Mouse (Mus musculus) embryonic facial prominence, embryonic 10.5 days (tissue): ENCODE measurements around the gene Ift57. TPM values are rescaled to one million over a fixed set of nuclear protein-coding genes. Genes with fewer than 3 reads are reported as not detected.

Experiments used
- DNase-seq: peaks from one replicate; pipeline ENCODE4 v3.0.0-alpha.2; 2017; ENCODE audit warnings: low spot score
- H3K27ac ChIP-seq: fragments of 300-500 bp; sonication (generic); replicated peaks from 2 replicates; pipeline ENCODE4 v1.5.1; 2016; ENCODE audit warnings: mild to moderate bottlenecking
- H3K27me3 ChIP-seq: fragments of 300-500 bp; sonication (generic); replicated peaks from 2 replicates; pipeline ENCODE4 v1.6.1; 2016; ENCODE audit warnings: low read depth, mild to moderate bottlenecking; ENCODE audit not compliant: poor library complexity, severe bottlenecking
- H3K36me3 ChIP-seq: fragments of 300-500 bp; sonication (generic); replicated peaks from 2 replicates; pipeline ENCODE4 v1.6.1; 2016; ENCODE audit warnings: mild to moderate bottlenecking, moderate library complexity
- H3K4me1 ChIP-seq: fragments of 300-500 bp; sonication (generic); 2 replicates; pipeline ENCODE4 v1.6.1; 2016
- H3K4me3 ChIP-seq: fragments of 300-500 bp; sonication (generic); 2 replicates; pipeline ENCODE4 v1.5.1; 2016; ENCODE audit warnings: mild to moderate bottlenecking, moderate library complexity
- H3K9me3 ChIP-seq: fragments of 300-500 bp; sonication (generic); 2 replicates; pipeline ENCODE4 v1.6.1; 2016; ENCODE audit warnings: mild to moderate bottlenecking
- WGBS: fragments of 180-500 bp; shearing (Covaris S2); methylation state at CpG from one replicate; pipeline ENCODE4 v1.1.7; 2016; 5-methylcytosine and 5-hydroxymethylcytosine counted together
- polyA plus RNA-seq: library from polyadenylated mRNA; unstranded; fragments of >200 nt; fragmentation: Nextera tagmentation; extraction: Ambion mirVana; gene quantifications from 2 replicates; pipeline ENCODE4 v1.2.1, GENCODE M21; 2016

Gene Ift57
- polyA plus RNA-seq, 1 experiment from 2014 or later: 29.1 TPM

DNA sequence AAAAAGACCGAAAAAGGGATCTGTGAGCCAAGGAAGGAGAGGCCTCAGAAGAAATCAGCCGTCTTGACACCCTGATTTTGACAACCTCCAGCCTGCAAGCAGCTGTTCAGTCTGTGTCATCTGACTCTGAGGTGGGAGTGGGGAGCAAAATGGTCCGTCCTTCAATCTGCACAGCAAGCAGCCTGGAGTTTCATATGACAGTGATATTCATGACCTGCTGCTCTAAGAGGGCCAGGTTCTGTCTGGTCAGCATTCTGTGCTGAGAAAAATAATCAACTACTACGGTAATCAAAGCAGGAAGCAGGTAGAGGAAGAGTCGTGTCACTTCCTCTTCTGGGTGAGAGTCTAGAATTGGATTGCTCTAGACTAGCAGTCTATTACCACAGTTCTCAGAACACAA, 102.4 kb downstream of the Ift57 start:
- no peak overlapping the region for H3K27ac ChIP-seq
- no peaks in the 10 kb centered on the region for H3K9me3 ChIP-seq
- no peak overlapping the region for H3K4me3 ChIP-seq
- WGBS: 67% methylated on average over 5 of the region's 5 CpGs
- H3K27me3 ChIP-seq: 0 out of 2 replicates have a peak, but pooled peaks cover 4% of the 10 kb centered on the region
- DNase-seq: no peak
- H3K4me1 ChIP-seq: peaks cover 29% of the 10 kb centered on the region
- H3K36me3 ChIP-seq: no peaks in the 10 kb centered on the region

DNA sequence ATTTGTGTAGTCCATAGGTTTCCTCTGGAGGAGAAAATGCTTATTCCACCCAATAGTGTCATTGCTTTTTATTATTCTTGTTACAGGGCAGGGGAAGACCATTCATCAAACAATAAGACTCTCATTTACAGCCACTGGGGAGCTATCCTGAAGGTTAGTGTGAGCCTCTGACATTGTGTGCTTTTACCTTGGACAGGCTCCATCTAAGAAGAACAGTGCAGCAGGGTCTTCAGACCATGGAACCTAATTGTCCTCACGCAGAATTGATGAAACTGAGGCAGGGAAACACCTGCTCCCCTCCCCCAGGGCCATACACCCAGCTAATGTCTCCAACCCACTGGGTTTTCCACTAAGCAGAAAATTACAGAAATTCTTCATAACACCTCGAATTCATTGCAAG, 104.0 kb downstream of the Ift57 start:
- no peak overlapping the region for H3K27ac ChIP-seq
- no peak for DNase-seq

DNA sequence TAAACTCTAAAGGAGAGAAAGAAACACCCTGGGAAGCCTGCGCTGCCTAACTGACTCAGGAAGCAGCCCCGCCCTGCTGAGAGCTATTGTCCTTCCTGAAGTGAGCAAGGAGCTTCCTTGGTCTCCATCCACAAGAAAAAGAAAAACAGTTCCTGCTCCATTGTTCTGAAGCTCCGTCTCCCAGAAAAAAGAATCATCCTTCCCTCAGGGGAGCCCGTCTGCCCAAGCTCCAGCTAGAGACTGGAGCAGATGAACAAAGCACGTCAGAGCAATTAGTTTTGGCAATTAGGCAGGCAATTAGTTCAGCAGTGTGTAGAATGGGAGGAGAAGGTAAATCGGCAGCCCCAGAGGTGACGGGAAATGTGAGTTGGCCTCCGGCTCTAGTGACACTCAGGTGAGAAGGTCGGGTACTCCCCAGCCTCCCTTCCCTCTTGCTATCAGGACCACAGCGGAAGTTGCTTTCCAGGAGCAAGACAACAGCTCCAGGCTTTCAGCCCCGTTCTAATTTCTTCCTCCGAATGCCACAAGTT, 105.0 kb downstream of the Ift57 start:
- peak; percentile 42 for DNase-seq
- H3K36me3 ChIP-seq: no peaks in the 10 kb centered on the region
- peak overlapping the region; percentile 77 for H3K27ac ChIP-seq
- H3K27me3 ChIP-seq: 0 out of 2 replicates have a peak, but pooled peaks cover 4% of the 10 kb centered on the region
- 2% methylated on average over 12 of the region's 12 CpGs for WGBS
- peaks cover 29% of the 10 kb centered on the region for H3K4me1 ChIP-seq
- H3K9me3 ChIP-seq: no peaks in the 10 kb centered on the region
- H3K4me3 ChIP-seq: peak overlapping the region; percentile 51

More for the DNA sequence above, 104.0 kb downstream of the Ift57 start:
- H3K36me3 ChIP-seq: no peaks in the 10 kb centered on the region
- H3K4me1 ChIP-seq: peaks cover 29% of the 10 kb centered on the region
- WGBS: 63% methylated on average over 2 of the region's 2 CpGs
- H3K9me3 ChIP-seq: no peaks in the 10 kb centered on the region
- 0 out of 2 replicates have a peak, but pooled peaks cover 4% of the 10 kb centered on the region for H3K27me3 ChIP-seq
- H3K4me3 ChIP-seq: no peak overlapping the region

DNA sequence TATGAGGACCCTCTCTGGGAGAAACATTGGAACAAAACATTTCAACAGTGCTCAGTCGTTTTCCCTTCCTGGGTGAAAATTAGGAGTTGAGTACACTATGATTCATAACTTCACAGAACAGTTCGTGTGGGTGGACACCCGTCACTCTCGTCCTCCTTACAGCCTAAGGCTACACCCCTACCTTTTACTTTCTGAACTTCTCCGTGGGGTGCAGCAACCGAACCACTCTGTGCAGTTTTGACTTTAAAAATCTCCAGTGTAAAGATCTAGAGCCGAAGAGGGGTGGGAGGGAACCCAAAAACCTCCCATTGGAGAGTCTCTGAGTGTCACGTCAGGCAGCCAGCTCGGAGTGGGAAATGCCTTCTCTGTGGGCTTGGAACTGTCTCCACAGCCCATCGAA, 107.9 kb downstream of the Ift57 start:
- WGBS: 85% methylated on average over 10 of the region's 10 CpGs
- no peak for DNase-seq

DNA sequence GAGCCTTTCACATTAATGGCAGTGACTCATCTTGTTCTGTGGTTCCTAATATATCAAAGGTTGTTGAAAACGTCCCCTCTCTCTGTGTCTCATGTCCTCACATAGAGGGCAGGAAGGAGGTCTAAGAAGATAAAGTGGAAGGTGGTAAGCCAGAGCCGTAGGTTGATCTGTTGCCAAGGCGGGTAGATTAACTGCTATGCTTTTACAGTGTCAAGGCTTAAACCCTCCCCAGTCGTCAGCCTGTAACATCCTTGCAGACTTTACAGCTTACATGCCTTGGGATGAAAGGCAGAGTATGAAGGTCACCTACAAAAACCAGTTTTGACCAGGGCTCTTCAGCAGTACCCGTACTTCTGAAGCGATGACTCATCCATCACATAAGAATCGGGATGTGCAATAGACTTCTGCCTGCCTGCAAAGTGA, 108.4 kb downstream of the Ift57 start:
- no peaks in the 10 kb centered on the region for H3K9me3 ChIP-seq
- H3K4me1 ChIP-seq: peaks cover 28% of the 10 kb centered on the region
- 87% methylated on average over 7 of the region's 7 CpGs for WGBS
- no peak for DNase-seq
- no peaks in the 10 kb centered on the region for H3K36me3 ChIP-seq
- H3K4me3 ChIP-seq: no peak overlapping the region
- no peak overlapping the region for H3K27ac ChIP-seq
- 0 out of 2 replicates have a peak, but pooled peaks cover 4% of the 10 kb centered on the region for H3K27me3 ChIP-seq

More for the DNA sequence above, 107.9 kb downstream of the Ift57 start:
- no peak overlapping the region for H3K4me3 ChIP-seq
- H3K9me3 ChIP-seq: no peaks in the 10 kb centered on the region
- H3K27ac ChIP-seq: no peak overlapping the region
- H3K27me3 ChIP-seq: 0 out of 2 replicates have a peak, but pooled peaks cover 4% of the 10 kb centered on the region
- H3K36me3 ChIP-seq: no peaks in the 10 kb centered on the region
- H3K4me1 ChIP-seq: peaks cover 25% of the 10 kb centered on the region

DNA sequence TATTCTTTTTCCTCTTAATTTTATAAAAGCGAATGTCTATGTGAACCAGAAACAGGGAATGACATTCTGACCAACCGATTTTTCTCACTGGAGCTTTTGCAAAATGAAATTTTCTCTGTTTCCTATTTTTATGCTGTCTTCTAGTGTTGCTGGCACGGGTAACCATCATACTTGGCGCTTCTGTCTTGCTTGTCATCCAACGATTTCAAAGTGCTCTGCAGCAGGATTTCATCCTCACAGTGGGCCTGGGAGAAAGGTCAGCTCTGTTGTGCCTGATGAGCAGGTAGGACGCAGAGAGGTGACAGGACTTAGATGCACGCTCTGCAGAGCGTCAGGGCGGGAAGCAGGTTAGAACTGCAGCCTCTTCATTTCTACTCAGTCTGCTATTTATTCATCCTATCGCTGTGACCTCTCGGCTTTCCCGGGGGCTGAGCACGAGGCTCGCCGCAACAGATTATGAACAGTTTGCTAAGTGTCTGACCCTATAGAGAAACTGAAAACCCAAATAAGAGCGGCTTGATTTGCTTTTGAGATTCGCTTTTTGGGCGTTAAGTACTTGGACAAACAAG, 108.9 kb downstream of the Ift57 start:
- Histone ChIP-seq H3K4me3 (no peak overlapping the region), H3K27ac (no peak overlapping the region), H3K36me3 (no peaks in the 10 kb centered on the region), H3K9me3 (no peaks in the 10 kb centered on the region), H3K27me3 (0 out of 2 replicates have a peak, but pooled peaks cover 3% of the 10 kb centered on the region), H3K4me1 (peaks cover 33% of the 10 kb centered on the region)
- no peak for DNase-seq
- WGBS: 84% methylated on average over 18 of the region's 18 CpGs

DNA sequence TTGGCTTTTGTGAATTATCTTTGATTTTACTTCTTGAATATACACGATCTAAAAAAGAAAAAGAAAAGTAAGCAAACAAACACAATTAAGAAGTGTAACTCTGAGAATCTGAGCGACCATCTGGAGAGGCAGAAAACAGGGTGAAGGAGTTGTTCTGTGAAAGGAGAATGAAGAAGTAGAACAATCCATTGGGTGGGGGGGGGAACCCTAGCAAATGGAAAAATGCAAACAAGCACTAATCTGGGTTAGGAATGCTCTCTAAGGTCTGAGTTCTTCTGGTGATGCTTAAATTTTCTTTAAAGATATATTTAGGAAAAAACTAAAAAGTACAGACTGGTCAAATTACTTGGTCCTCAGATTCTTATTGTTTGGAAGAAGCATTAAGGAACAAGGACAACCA, 112.9 kb downstream of the Ift57 start:
- Histone ChIP-seq H3K27ac (no peak overlapping the region), H3K36me3 (no peaks in the 10 kb centered on the region), H3K9me3 (no peaks in the 10 kb centered on the region), H3K4me1 (peaks cover 20% of the 10 kb centered on the region), H3K27me3 (no peaks in the 10 kb centered on the region), H3K4me3 (no peak overlapping the region)
- DNase-seq: no peak
- WGBS: 89% methylated on average over 2 of the region's 2 CpGs

DNA sequence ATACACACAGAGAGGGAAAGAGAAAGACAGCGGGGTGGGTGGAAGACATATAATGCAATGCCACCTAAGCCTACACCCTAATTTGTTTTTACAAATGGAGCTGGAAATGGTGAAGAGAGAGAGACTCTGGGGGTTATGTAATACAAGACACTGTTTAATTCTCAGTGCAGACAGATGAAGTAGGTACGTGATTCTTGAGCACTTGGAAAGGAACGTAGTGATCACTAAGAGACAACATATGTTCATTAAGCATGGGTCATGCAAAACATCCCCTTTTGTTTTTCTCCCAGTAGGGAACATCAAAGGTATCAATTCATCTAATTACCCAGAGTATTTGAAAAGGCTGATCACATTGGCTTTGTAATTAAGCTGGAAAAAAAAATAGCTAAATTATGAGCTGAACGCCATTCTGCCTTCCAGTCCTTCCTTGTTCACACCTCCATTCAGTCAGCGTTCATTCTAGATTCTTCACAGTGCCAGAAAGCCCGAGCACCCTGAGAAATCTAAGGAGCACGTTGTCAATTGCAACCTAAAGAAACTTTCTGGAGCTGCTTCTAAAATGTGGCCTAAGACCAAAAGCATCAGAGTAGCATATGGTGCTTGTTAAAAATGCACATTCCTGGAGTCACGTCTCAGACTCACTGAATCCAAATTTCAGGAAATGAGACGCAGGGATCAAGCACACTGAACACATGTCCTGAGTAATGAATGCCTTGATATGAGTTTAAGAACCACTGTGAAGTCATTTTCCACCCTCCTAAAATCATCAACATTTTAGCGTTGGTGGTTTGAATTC, 114.0 kb downstream of the Ift57 start:
- no peaks in the 10 kb centered on the region for H3K27me3 ChIP-seq
- no peaks in the 10 kb centered on the region for H3K36me3 ChIP-seq
- peak; percentile 37 for DNase-seq
- H3K9me3 ChIP-seq: no peaks in the 10 kb centered on the region
- peaks cover 22% of the 10 kb centered on the region for H3K4me1 ChIP-seq
- WGBS: 39% methylated on average over 10 of the region's 10 CpGs
- H3K4me3 ChIP-seq: no peak overlapping the region
- H3K27ac ChIP-seq: peak overlapping the region; percentile 32; the same call in 1 of the 2 replicates

DNA sequence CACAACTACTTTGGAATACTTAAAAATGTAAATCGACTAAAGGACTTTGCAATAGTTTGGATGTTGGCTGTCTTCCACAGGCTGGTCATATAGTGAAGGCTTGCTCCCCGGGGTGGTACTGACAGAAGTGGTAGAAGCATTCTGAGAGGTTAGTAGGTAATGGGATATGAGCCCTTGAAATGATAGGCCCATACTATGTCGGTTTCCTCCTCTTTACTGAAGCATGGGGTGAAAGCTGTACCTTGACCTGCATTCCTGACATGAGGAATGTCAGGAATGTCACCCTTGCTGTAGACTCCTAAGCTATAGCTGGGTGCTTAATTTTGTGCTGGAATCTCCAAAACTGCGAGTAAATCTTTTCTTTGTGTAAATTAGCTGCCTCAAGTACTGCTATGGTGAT, 115.4 kb downstream of the Ift57 start:
- H3K4me3 ChIP-seq: no peak overlapping the region
- no peaks in the 10 kb centered on the region for H3K27me3 ChIP-seq
- no peak overlapping the region for H3K27ac ChIP-seq
- DNase-seq: peak; percentile 20
- WGBS: 57% methylated on average over 4 of the region's 4 CpGs
- H3K4me1 ChIP-seq: peaks cover 32% of the 10 kb centered on the region
- H3K36me3 ChIP-seq: no peaks in the 10 kb centered on the region
- no peaks in the 10 kb centered on the region for H3K9me3 ChIP-seq

Other genes with a start within 250 kb of the Ift57 start
- gene Cd47, start 101.3 kb downstream of the Ift57 start, polyA plus RNA-seq: 27.6 and 32.2 TPM in 2 replicates